Mouse (Mus musculus): ENCODE measurements at regions not wholly inside any gene's neighbourhood (a gene's known extent, or its start where the extent isn't known, plus 50 kb on each side); places are given as distances from the start of the nearest gene placed in this dataset.

GRCm38 (mm10) chr11:34995515-34995914, 125.5 kb upstream of the Slit3 start:
- Histone ChIP-seq H3K4me1 (ENCODE audit: control insufficient read depth, low read depth, low read length) (no peaks in the 10 kb centered on the region), H3K27ac (ENCODE audit: low read length) (no peak overlapping the region), H3K27me3 (ENCODE audit: control insufficient read depth, insufficient read depth, low read depth, low read length) (no peaks in the 10 kb centered on the region), H3K36me3 (ENCODE audit: control insufficient read depth, insufficient read depth) (no peaks in the 10 kb centered on the region), H3K4me3 (ENCODE audit: low read depth, low read length) (no peak overlapping the region), H3K9me3 (replicated peaks; ENCODE audit: control insufficient read depth, low read length) (no peaks in the 10 kb centered on the region), H3K4me2 (ENCODE audit: low read depth, low read length) (no peak overlapping the region), H3K9ac (ENCODE audit: low read depth, low read length) (no peak overlapping the region)
- 62% methylated on average over 4 of the region's 4 CpGs for WGBS (ENCODE audit: insufficient replicate concordance)
- ATAC-seq (ENCODE audit: low read depth), result peak; percentile 48; the same call in 1 of the 2 replicates

- no peaks in the 10 kb centered on the region for H3K36me3 ChIP-seq (ENCODE audit: control insufficient read depth, insufficient read depth)
- H3K27me3 ChIP-seq (ENCODE audit: control insufficient read depth, insufficient read depth, low read depth, low read length), result no peaks in the 10 kb centered on the region
- no peaks in the 10 kb centered on the region for H3K4me1 ChIP-seq (ENCODE audit: control insufficient read depth, low read depth, low read length)
- H3K9me3 ChIP-seq (replicated peaks; ENCODE audit: control insufficient read depth, low read length), result no peaks in the 10 kb centered on the region
- no peak overlapping the region for H3K27ac ChIP-seq (ENCODE audit: low read length)
- ATAC-seq (ENCODE audit: low read depth), result no peak
- H3K9ac ChIP-seq (ENCODE audit: low read depth, low read length), result no peak overlapping the region
- H3K4me2 ChIP-seq (ENCODE audit: low read depth, low read length), result no peak overlapping the region
- WGBS (ENCODE audit: insufficient replicate concordance), result 60% methylated on average over 5 of the region's 5 CpGs
- no peak overlapping the region for H3K4me3 ChIP-seq (ENCODE audit: low read depth, low read length)
These were observed 138.1 kb upstream of the Slit3 start for GRCm38 (mm10) chr11:34982775-34983457.

- no peak overlapping the region for H3K9ac ChIP-seq (ENCODE audit: low read depth, low read length)
- H3K4me1 ChIP-seq (ENCODE audit: control insufficient read depth, low read depth, low read length), result no peaks in the 10 kb centered on the region
- no peak for ATAC-seq (ENCODE audit: low read depth)
- H3K27ac ChIP-seq (ENCODE audit: low read length), result no peak overlapping the region
- H3K4me2 ChIP-seq (ENCODE audit: low read depth, low read length), result no peak overlapping the region
- H3K36me3 ChIP-seq (ENCODE audit: control insufficient read depth, insufficient read depth), result no peaks in the 10 kb centered on the region
- H3K9me3 ChIP-seq (replicated peaks; ENCODE audit: control insufficient read depth, low read length), result no peaks in the 10 kb centered on the region
- no peaks in the 10 kb centered on the region for H3K27me3 ChIP-seq (ENCODE audit: control insufficient read depth, insufficient read depth, low read depth, low read length)
- WGBS (ENCODE audit: insufficient replicate concordance), result 60% methylated on average over 1 of the region's 1 CpGs
- no peak overlapping the region for H3K4me3 ChIP-seq (ENCODE audit: low read depth, low read length)
These were observed 140.8 kb upstream of the Slit3 start for GRCm38 (mm10) chr11:34980210-34980609.

GRCm38 (mm10) chr11:34977861-34978260, 143.2 kb upstream of the Slit3 start:
- no peak overlapping the region for H3K9ac ChIP-seq (ENCODE audit: low read depth, low read length)
- 54% methylated on average over 7 of the region's 7 CpGs for WGBS (ENCODE audit: insufficient replicate concordance)

GRCm38 (mm10) chr11:34975771-34976302, 142.4 kb upstream of the Spdl1 start:
- no peak overlapping the region for H3K9ac ChIP-seq (ENCODE audit: low read depth, low read length)
- no peak overlapping the region for H3K27ac ChIP-seq (ENCODE audit: low read length)
- no peaks in the 10 kb centered on the region for H3K9me3 ChIP-seq (replicated peaks; ENCODE audit: control insufficient read depth, low read length)
- H3K4me2 ChIP-seq (ENCODE audit: low read depth, low read length), result no peak overlapping the region
- 37% methylated on average over 8 of the region's 8 CpGs for WGBS (ENCODE audit: insufficient replicate concordance)
- no peaks in the 10 kb centered on the region for H3K4me1 ChIP-seq (ENCODE audit: control insufficient read depth, low read depth, low read length)
- H3K4me3 ChIP-seq (ENCODE audit: low read depth, low read length), result no peak overlapping the region
- no peak for ATAC-seq (ENCODE audit: low read depth)
- no peaks in the 10 kb centered on the region for H3K36me3 ChIP-seq (ENCODE audit: control insufficient read depth, insufficient read depth)
- no peaks in the 10 kb centered on the region for H3K27me3 ChIP-seq (ENCODE audit: control insufficient read depth, insufficient read depth, low read depth, low read length)

More at GRCm38 (mm10) chr11:34977861-34978260, 143.2 kb upstream of the Slit3 start:
- no peak for ATAC-seq (ENCODE audit: low read depth)
- Histone ChIP-seq H3K4me2 (ENCODE audit: low read depth, low read length) (no peak overlapping the region), H3K27me3 (ENCODE audit: control insufficient read depth, insufficient read depth, low read depth, low read length) (no peaks in the 10 kb centered on the region), H3K4me3 (ENCODE audit: low read depth, low read length) (no peak overlapping the region), H3K36me3 (ENCODE audit: control insufficient read depth, insufficient read depth) (no peaks in the 10 kb centered on the region), H3K9me3 (replicated peaks; ENCODE audit: control insufficient read depth, low read length) (no peaks in the 10 kb centered on the region), H3K4me1 (ENCODE audit: control insufficient read depth, low read depth, low read length) (no peaks in the 10 kb centered on the region), H3K27ac (ENCODE audit: low read length) (no peak overlapping the region)

- Histone ChIP-seq H3K27ac (ENCODE audit: low read length) (no peak overlapping the region), H3K4me3 (ENCODE audit: low read depth, low read length) (no peak overlapping the region), H3K36me3 (ENCODE audit: control insufficient read depth, insufficient read depth) (no peaks in the 10 kb centered on the region), H3K27me3 (ENCODE audit: control insufficient read depth, insufficient read depth, low read depth, low read length) (no peaks in the 10 kb centered on the region), H3K4me1 (ENCODE audit: control insufficient read depth, low read depth, low read length) (no peaks in the 10 kb centered on the region), H3K9ac (ENCODE audit: low read depth, low read length) (no peak overlapping the region), H3K4me2 (ENCODE audit: low read depth, low read length) (no peak overlapping the region), H3K9me3 (replicated peaks; ENCODE audit: control insufficient read depth, low read length) (no peaks in the 10 kb centered on the region)
- peak; percentile 82 for ATAC-seq (ENCODE audit: low read depth)
- 25% methylated on average over 1 of the region's 1 CpGs for WGBS (ENCODE audit: insufficient replicate concordance)
These were observed 140.1 kb upstream of the Spdl1 start for GRCm38 (mm10) chr11:34973467-34973921.

- no peak overlapping the region for H3K9ac ChIP-seq (ENCODE audit: low read depth, low read length)
- 36% methylated on average over 5 of the region's 5 CpGs for whole genome bisulfite sequencing (ENCODE audit: insufficient replicate concordance)
- no peak overlapping the region for H3K27ac ChIP-seq (ENCODE audit: low read length)
- no peak overlapping the region for H3K4me2 ChIP-seq (ENCODE audit: low read depth, low read length)
- no peak overlapping the region for H3K4me3 ChIP-seq (ENCODE audit: low read depth, low read length)
- ATAC-seq (ENCODE audit: low read depth), result no peak
- H3K27me3 ChIP-seq (ENCODE audit: control insufficient read depth, insufficient read depth, low read depth, low read length), result no peaks in the 10 kb centered on the region
- H3K4me1 ChIP-seq (ENCODE audit: control insufficient read depth, low read depth, low read length), result no peaks in the 10 kb centered on the region
- H3K36me3 ChIP-seq (ENCODE audit: control insufficient read depth, insufficient read depth), result no peaks in the 10 kb centered on the region
- H3K9me3 ChIP-seq (replicated peaks; ENCODE audit: control insufficient read depth, low read length), result no peaks in the 10 kb centered on the region
These were observed 139.6 kb upstream of the Spdl1 start for GRCm38 (mm10) chr11:34973012-34973411.

- Histone ChIP-seq H3K27ac (ENCODE audit: low read length) (no peak overlapping the region), H3K4me1 (ENCODE audit: control insufficient read depth, low read depth, low read length) (no peaks in the 10 kb centered on the region), H3K9me3 (replicated peaks; ENCODE audit: control insufficient read depth, low read length) (no peaks in the 10 kb centered on the region), H3K4me3 (ENCODE audit: low read depth, low read length) (no peak overlapping the region), H3K4me2 (ENCODE audit: low read depth, low read length) (no peak overlapping the region), H3K27me3 (ENCODE audit: control insufficient read depth, insufficient read depth, low read depth, low read length) (no peaks in the 10 kb centered on the region), H3K36me3 (ENCODE audit: control insufficient read depth, insufficient read depth) (no peaks in the 10 kb centered on the region), H3K9ac (ENCODE audit: low read depth, low read length) (no peak overlapping the region)
- no peak for ATAC-seq (ENCODE audit: low read depth)
- WGBS (ENCODE audit: insufficient replicate concordance), result 60% methylated on average over 7 of the region's 7 CpGs
These were observed 125.8 kb upstream of the Spdl1 start for GRCm38 (mm10) chr11:34959291-34959690.

Measured in liver, embryonic 16.5 days (tissue).